8 mouse cellular contexts compared by ENCODE assay signal in the genomic region with DNA sequence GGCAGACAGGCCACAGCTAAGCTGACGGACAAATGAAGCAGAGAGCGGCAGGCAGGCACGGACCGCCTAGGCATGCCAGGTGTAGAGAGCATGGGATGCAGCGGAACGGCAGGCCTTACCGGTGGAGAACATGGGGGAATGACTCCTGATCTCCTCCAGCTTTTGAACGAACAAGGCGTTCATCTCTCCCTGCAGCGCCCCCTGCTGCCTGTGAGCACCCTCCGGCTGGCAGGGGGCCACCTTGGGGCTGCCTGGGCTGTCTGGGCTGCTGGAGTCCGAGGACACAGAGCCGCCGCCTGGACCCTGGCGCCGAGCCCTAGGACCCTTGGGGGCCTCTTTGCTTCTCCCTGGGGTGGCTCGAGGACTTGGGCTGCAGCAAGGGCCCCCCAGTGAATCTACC. TPM values are rescaled to one million over a fixed set of nuclear protein-coding genes. Genes with fewer than 3 reads are reported as not detected.
DNase-seq lines count a peak whose midpoint lies in the region; ATAC-seq and TF ChIP-seq lines count a peak whose summit lies in the region.

No protein-coding gene starts in this region.

- in situ Hi-C loops in ES-E14 (cut with MboI; ENCODE audit: low sequenced_read_pairs in 2 of 2, unreplicated experiment in 2 of 2): no loop called here

- H3K9me3 ChIP-seq in ES-E14 (ENCODE audit: control insufficient read depth, insufficient read depth, low read depth, low read length): no peaks in the 10 kb centered on the region
- H3K9me3 ChIP-seq in lung, embryonic 15.5 days: no peaks in the 10 kb centered on the region

- no peak overlapping the region for H3K27ac ChIP-seq in ES-E14 (ENCODE audit: insufficient read depth, low read depth, low read length, poor library complexity, severe bottlenecking)
- no peak overlapping the region for H3K27ac ChIP-seq in cerebellum, adult 2 months (ENCODE audit: insufficient read depth, low read length)
- H3K27ac ChIP-seq in lung, embryonic 15.5 days: no peak overlapping the region

- WGBS in cerebellum, adult 2 months: 23% methylated on average over 17 of the region's 17 CpGs
- 14% methylated on average over 17 of the region's 17 CpGs for WGBS in lung, embryonic 15.5 days

- H3K9ac ChIP-seq in ES-E14 (ENCODE audit: insufficient read depth, low read depth, low read length, poor library complexity, severe bottlenecking): no peak overlapping the region
- H3K9ac ChIP-seq in lung, embryonic 15.5 days: no peak overlapping the region

- no peaks in the 10 kb centered on the region for H3K27me3 ChIP-seq in cerebellum, adult 2 months (ENCODE audit: control insufficient read depth, insufficient read depth, low read length)
- H3K27me3 ChIP-seq in lung, embryonic 15.5 days: peaks cover 7% of the 10 kb centered on the region

- TF ChIP-seq POLR2A in cerebellum, adult 2 months (IDR thresholded peaks at IDR 0.05; ENCODE audit: borderline replicate concordance, insufficient read depth, low read length): no peak

- ATAC-seq in lung, embryonic 15.5 days (ENCODE audit: borderline replicate concordance, extremely low read depth, low FRiP score, low TSS enrichment): no peak

- peak overlapping the region; percentile 31 to 41; a peak in 2 of 4 replicates for H3K4me3 ChIP-seq in ES-E14 (ENCODE audit: insufficient read depth in 1 of 2, low read depth in 1 of 2, low read length in 2 of 2, poor library complexity in 1 of 2, severe bottlenecking in 1 of 2)
- H3K4me3 ChIP-seq in cerebellum, adult 2 months (replicated peaks; ENCODE audit: insufficient read depth, low read depth, low read length): no peak overlapping the region
- H3K4me3 ChIP-seq in lung, embryonic 15.5 days: no peak overlapping the region

- H3K36me3 ChIP-seq in ES-E14 (ENCODE audit: control insufficient read depth, insufficient read depth, low read length, poor library complexity, severe bottlenecking): peaks cover 5% of the 10 kb centered on the region; the same call in 1 of the 2 replicates
- H3K36me3 ChIP-seq in lung, embryonic 15.5 days: 0 out of 2 replicates have a peak, but pooled peaks cover 3% of the 10 kb centered on the region

- peak overlapping the region; percentile 29 for H3K4me2 ChIP-seq in lung, embryonic 15.5 days

- DNase-seq in ES-E14 (ENCODE audit: low read depth, low spot score): no peak
- peak; percentile 66 to 74 for DNase-seq in cerebellum, adult 2 months
- DNase-seq in forelimb bud, embryonic 11.5 days (ENCODE audit: low read depth, low spot score): peak; percentile 72
- DNase-seq in heart, postnatal 4 days: peak; percentile 92
- peak; percentile 66 to 80 for DNase-seq in layer of hippocampus, adult 8-10 months (ENCODE audit: low spot score in 2 of 2)
- DNase-seq in retina, postnatal 1 day: peak; percentile 85
- peak; percentile 66 to 71 for DNase-seq in thymus, postnatal 36 days

- peaks cover 0 to 17% of the 10 kb centered on the region in 2 experiments; a peak in 2 of 4 replicates for H3K4me1 ChIP-seq in ES-E14 (ENCODE audit: control insufficient read depth in 2 of 2, insufficient read depth in 2 of 2, low read length in 2 of 2, poor library complexity in 1 of 2)
- H3K4me1 ChIP-seq in cerebellum, adult 2 months (ENCODE audit: control insufficient read depth, insufficient read depth, low read length): peaks cover 24% of the 10 kb centered on the region
- peaks cover 8% of the 10 kb centered on the region for H3K4me1 ChIP-seq in lung, embryonic 15.5 days

- TF ChIP-seq CTCF in cerebellum, adult 2 months (IDR thresholded peaks at IDR 0.05; ENCODE audit: borderline replicate concordance, insufficient read depth, low read depth, low read length): peak; percentile 53; the same call in 1 of the 2 replicates

TF ChIP-seq in ES-E14, 5 proteins besides CTCF, POLR2A, EP300 and RAD21:
- no peak for TF ChIP-seq MAFK (IDR thresholded peaks at IDR 0.05; ENCODE audit: insufficient read depth, low read depth, low read length)
- TF ChIP-seq ZC3H11A (IDR thresholded peaks at IDR 0.05; ENCODE audit: borderline replicate concordance, low read depth, low read length): no peak

RNA-seq across cellular contexts. Expression of gene Pank4, which starts 22.2 kb away (rescaled TPM):
- 29.3 and 50.1 TPM in 2 replicates for total RNA-seq in ES-E14 (2012; rRNA removed)
- polyA plus RNA-seq in cerebellum, adult 2 months (2012; rRNA removed): 84.6 and 85.5 TPM in 2 replicates
- 10 to 100 TPM; 34.9 to 37.5 TPM for total RNA-seq in heart, postnatal 4 days (2021)
- 10 to 100 TPM; 34.4 to 46.8 (median 42.3) TPM for total RNA-seq in layer of hippocampus, adult 8-10 months (2022)
- polyA plus RNA-seq in lung, embryonic 15.5 days (2015; fragmentation: Nextera tagmentation; extraction: Ambion mirVana): 48.0 and 51.0 TPM in 2 replicates

RNA-seq across cellular contexts. Expression of gene Hes5, which starts 25.4 kb away (rescaled TPM):
- 0.18 and 1.3 TPM in 2 replicates for total RNA-seq in ES-E14 (2012; rRNA removed)
- 4.6 and 4.8 TPM in 2 replicates for polyA plus RNA-seq in cerebellum, adult 2 months (2012; rRNA removed)
- total RNA-seq in heart, postnatal 4 days (2021): not detected
- 10 to 100 TPM; 15.1 to 33.7 (median 22.6) TPM for total RNA-seq in layer of hippocampus, adult 8-10 months (2022)
- 0.29 and 0.69 TPM in 2 replicates for polyA plus RNA-seq in lung, embryonic 15.5 days (2015; fragmentation: Nextera tagmentation; extraction: Ambion mirVana)

RNA-seq across cellular contexts. Expression of gene Tnfrsf14, which starts 57.7 kb away (rescaled TPM):
- total RNA-seq in ES-E14 (2012; rRNA removed): 0.53 and 0.85 TPM in 2 replicates
- polyA plus RNA-seq in cerebellum, adult 2 months (2012; rRNA removed): 0.80 and 1.3 TPM in 2 replicates
- 1 to 10 TPM; 2.7 to 3.7 TPM for total RNA-seq in heart, postnatal 4 days (2021)
- total RNA-seq in layer of hippocampus, adult 8-10 months (2022): 1 to 10 TPM; 1.6 to 5.2 (median 3.8) TPM
- 1.3 and 1.9 TPM in 2 replicates for polyA plus RNA-seq in lung, embryonic 15.5 days (2015; fragmentation: Nextera tagmentation; extraction: Ambion mirVana)

Comparison
In these comparisons a context has a peak if more than half of its experiments do, and no peak if none do; other contexts are left out.
1. H3K4me3 ChIP-seq: peak in ES-E14 (2 of 2); none in cerebellum, adult 2 months (single experiment) and lung, embryonic 15.5 days (single experiment).